Mouse (Mus musculus) cerebellum, adult 2 months (tissue): ENCODE results near the gene Slc38a6. TPM values are rescaled to one million over a fixed set of nuclear protein-coding genes. Genes with fewer than 3 reads are reported as not detected.

Source experiments
- DNase-seq, 2 experiments: peaks; one replicate each; pipeline ENCODE4 v3.0.0; 2021
- H3K27ac ChIP-seq: fragments of 200-500 bp; 2 replicates; pipeline ENCODE4 v1.5.1; 2012; ENCODE audit warnings: low read length, control low read depth, inconsistent platforms; ENCODE audit not compliant: insufficient read depth
- H3K27me3 ChIP-seq: fragments of 200-500 bp; 2 replicates; pipeline ENCODE4 v1.6.1; 2012; ENCODE audit warnings: inconsistent platforms, mild to moderate bottlenecking, low read length, moderate library complexity; ENCODE audit not compliant: control insufficient read depth, insufficient read depth
- H3K4me1 ChIP-seq: fragments of 200-500 bp; 2 replicates; pipeline ENCODE4 v1.6.1; 2011; ENCODE audit warnings: low read length; ENCODE audit not compliant: control insufficient read depth, insufficient read depth
- H3K4me3 ChIP-seq: fragments of 200-500 bp; replicated peaks from 2 replicates; pipeline ENCODE3; 2011; ENCODE audit warnings: mild to moderate bottlenecking, low read depth, low read length, control low read depth; ENCODE audit not compliant: insufficient read depth
- CTCF ChIP-seq: fragments of 200-500 bp; IDR thresholded peaks from 2 replicates; pipeline ENCODE4 v1.5.1; 2011; ENCODE audit warnings: low read depth, mild to moderate bottlenecking, control low read depth, low read length, moderate library complexity, borderline replicate concordance; ENCODE audit not compliant: insufficient read depth
- POLR2A ChIP-seq: fragments of 200-500 bp; IDR thresholded peaks from 2 replicates; pipeline ENCODE4 v1.6.1; 2011; ENCODE audit warnings: low read length, control low read depth, borderline replicate concordance; ENCODE audit not compliant: insufficient read depth
- WGBS: fragments of 180-500 bp; shearing (Covaris S2); methylation state at CpG from one replicate; pipeline ENCODE4 v1.1.7; 2018; 5-methylcytosine and 5-hydroxymethylcytosine counted together
- polyA plus RNA-seq: library from polyadenylated mRNA; depleted of rRNA; stranded (reverse); fragments of >200 nt; gene quantifications from 2 replicates; pipeline ENCODE4 v1.2.3, GENCODE M21; 2012

Gene Slc38a6
- polyA plus RNA-seq, 1 experiment, result 23.6 TPM

GRCm38 (mm10) chr12:73340642-73341293, 54.2 kb downstream of the Slc38a6 start:
- H3K27ac ChIP-seq, result no peak overlapping the region
- no peak for TF ChIP-seq CTCF
- TF ChIP-seq POLR2A, result no peak
- no peak overlapping the region for H3K4me3 ChIP-seq
- 54% methylated on average over 8 of the region's 8 CpGs for WGBS
- H3K27me3 ChIP-seq, result no peaks in the 10 kb centered on the region
- H3K4me1 ChIP-seq, result no peaks in the 10 kb centered on the region
- DNase-seq, result no peak

GRCm38 (mm10) chr12:73341703-73342663, 55.4 kb downstream of the Slc38a6 start:
- DNase-seq, result no peak
- no peaks in the 10 kb centered on the region for H3K27me3 ChIP-seq
- WGBS, result 75% methylated on average over 14 of the region's 14 CpGs
- no peak overlapping the region for H3K27ac ChIP-seq
- no peaks in the 10 kb centered on the region for H3K4me1 ChIP-seq
- no peak for TF ChIP-seq POLR2A
- TF ChIP-seq CTCF, result no peak
- H3K4me3 ChIP-seq, result no peak overlapping the region

- no peaks in the 10 kb centered on the region for H3K27me3 ChIP-seq
- DNase-seq, result no peak
- no peak for TF ChIP-seq CTCF
- no peak for TF ChIP-seq POLR2A
- no peaks in the 10 kb centered on the region for H3K4me1 ChIP-seq
- no peak overlapping the region for H3K27ac ChIP-seq
- H3K4me3 ChIP-seq, result no peak overlapping the region
- 75% methylated on average over 4 of the region's 4 CpGs for WGBS
Measured at GRCm38 (mm10) chr12:73344300-73344699, 57.7 kb downstream of the Slc38a6 start.

- 86% methylated on average over 12 of the region's 12 CpGs for WGBS
- TF ChIP-seq CTCF, result no peak
- TF ChIP-seq POLR2A, result no peak
- Histone ChIP-seq H3K27me3 (no peaks in the 10 kb centered on the region), H3K4me1 (no peaks in the 10 kb centered on the region), H3K27ac (no peak overlapping the region), H3K4me3 (no peak overlapping the region)
- DNase-seq, result no peak
Measured at GRCm38 (mm10) chr12:73345157-73345556, 58.6 kb downstream of the Slc38a6 start.

- TF ChIP-seq CTCF (no peak), POLR2A (no peak)
- H3K4me3 ChIP-seq, result no peak overlapping the region
- WGBS, result 91% methylated on average over 7 of the region's 7 CpGs
- H3K27ac ChIP-seq, result no peak overlapping the region
- no peak for DNase-seq
- H3K4me1 ChIP-seq, result no peaks in the 10 kb centered on the region
- H3K27me3 ChIP-seq, result no peaks in the 10 kb centered on the region
Measured at GRCm38 (mm10) chr12:73347202-73347601, 60.6 kb downstream of the Slc38a6 start.

GRCm38 (mm10) chr12:73350466-73350865, 63.9 kb downstream of the Slc38a6 start:
- no peak for DNase-seq
- 88% methylated on average over 7 of the region's 7 CpGs for WGBS
- H3K27me3 ChIP-seq, result no peaks in the 10 kb centered on the region
- H3K27ac ChIP-seq, result no peak overlapping the region
- H3K4me1 ChIP-seq, result peaks cover 5% of the 10 kb centered on the region; the same call in 1 of the 2 replicates
- no peak for TF ChIP-seq POLR2A
- TF ChIP-seq CTCF, result no peak
- H3K4me3 ChIP-seq, result no peak overlapping the region

GRCm38 (mm10) chr12:73350982-73351381, 64.4 kb downstream of the Slc38a6 start:
- DNase-seq, result no peak
- 69% methylated on average over 9 of the region's 9 CpGs for WGBS
- TF ChIP-seq POLR2A, result no peak
- no peaks in the 10 kb centered on the region for H3K27me3 ChIP-seq
- no peak overlapping the region for H3K4me3 ChIP-seq
- H3K4me1 ChIP-seq, result peaks cover 5% of the 10 kb centered on the region; the same call in 1 of the 2 replicates
- no peak overlapping the region for H3K27ac ChIP-seq

- TF ChIP-seq CTCF, result no peak
- no peak for TF ChIP-seq POLR2A
- no peak for DNase-seq
- 84% methylated on average over 14 of the region's 14 CpGs for WGBS
- H3K27ac ChIP-seq, result no peak overlapping the region
- no peak overlapping the region for H3K4me3 ChIP-seq
- no peaks in the 10 kb centered on the region for H3K27me3 ChIP-seq
- peaks cover 5% of the 10 kb centered on the region; the same call in 1 of the 2 replicates for H3K4me1 ChIP-seq
Measured at GRCm38 (mm10) chr12:73351746-73352145, 65.2 kb downstream of the Slc38a6 start.
